Mouse (Mus musculus) embryonic facial prominence, embryonic 11.5 days (tissue): ENCODE measurements around the gene Krt88. TPM values are rescaled to one million over a fixed set of nuclear protein-coding genes. Genes with fewer than 3 reads are reported as not detected.

Experiments used
- ATAC-seq: fragments of 200-750 bp; cut with Nextera tagmentation; replicated peaks from 2 replicates; pipeline ENCODE4 v1.8.0; 2017; ENCODE audit warnings: low read depth; ENCODE audit not compliant: insufficient number of reproducible peaks, low FRiP score, low TSS enrichment
- DNase-seq: peaks from one replicate; pipeline ENCODE4 v3.0.0-alpha.2; 2015; ENCODE audit warnings: low spot score
- H3K27ac ChIP-seq: fragments of 300-500 bp; sonication (generic); replicated peaks from 2 replicates; pipeline ENCODE4 v1.5.1; 2014; ENCODE audit warnings: mild to moderate bottlenecking, low read depth, low read length, control low read depth
- H3K27me3 ChIP-seq: fragments of 300-500 bp; sonication (generic); 2 replicates; pipeline ENCODE4 v1.6.1; 2014; ENCODE audit warnings: mild to moderate bottlenecking, low read length, moderate library complexity, mixed read lengths; ENCODE audit not compliant: control insufficient read depth, insufficient read depth
- H3K36me3 ChIP-seq: fragments of 300-500 bp; sonication (generic); replicated peaks from 2 replicates; pipeline ENCODE4 v1.6.1; 2014; ENCODE audit warnings: low read depth, mild to moderate bottlenecking, low read length, moderate library complexity, mixed read lengths; ENCODE audit not compliant: control insufficient read depth, insufficient read depth
- H3K4me1 ChIP-seq: fragments of 300-500 bp; sonication (generic); 2 replicates; pipeline ENCODE4 v1.6.1; 2014; ENCODE audit warnings: low read length, mixed read lengths; ENCODE audit not compliant: control insufficient read depth, insufficient read depth
- H3K4me2 ChIP-seq: fragments of 300-500 bp; sonication (generic); 2 replicates; pipeline ENCODE4 v1.6.1; 2014; ENCODE audit warnings: low read depth, mild to moderate bottlenecking, control low read depth, low read length, moderate library complexity
- H3K4me3 ChIP-seq: fragments of 300-500 bp; sonication (generic); 2 replicates; pipeline ENCODE4 v1.5.1; 2014; ENCODE audit warnings: low read depth, low read length, control low read depth
- H3K9ac ChIP-seq: fragments of 300-500 bp; sonication (generic); replicated peaks from 2 replicates; pipeline ENCODE4 v1.6.1; 2014; ENCODE audit warnings: mild to moderate bottlenecking, control low read depth, low read length
- H3K9me3 ChIP-seq: fragments of 300-500 bp; sonication (generic); replicated peaks from 2 replicates; pipeline ENCODE4 v1.6.1; 2016; ENCODE audit warnings: mild to moderate bottlenecking, low read length, inconsistent platforms, mixed read lengths; ENCODE audit not compliant: control insufficient read depth
- WGBS: fragments of 180-500 bp; shearing (Covaris S2); extraction: QIAGEN DNeasy Blood & Tissue Kit; methylation state at CpG from one replicate; pipeline ENCODE4 v1.1.7; 2014; 5-methylcytosine and 5-hydroxymethylcytosine counted together
- polyA plus RNA-seq: library from polyadenylated mRNA; unstranded; fragments of >200 nt; fragmentation: Nextera tagmentation; extraction: Ambion mirVana; gene quantifications from 2 replicates; pipeline ENCODE4 v1.2.1, GENCODE M21; 2014

Krt88 gene
- polyA plus RNA-seq, 1 experiment from 2014 or later, result not detected

- Histone ChIP-seq H3K9ac (no peak overlapping the region), H3K9me3 (no peaks in the 10 kb centered on the region), H3K4me1 (no peaks in the 10 kb centered on the region; the same call in 1 of the 2 replicates), H3K27me3 (no peaks in the 10 kb centered on the region), H3K4me2 (no peak overlapping the region), H3K4me3 (no peak overlapping the region), H3K36me3 (no peaks in the 10 kb centered on the region), H3K27ac (no peak overlapping the region)
- DNase-seq, result no peak
- no peak for ATAC-seq
- 83% methylated on average over 8 of the region's 8 CpGs for WGBS
Measured at GRCm38 (mm10) chr15:101495266-101495665, 47.7 kb downstream of the Krt88 start.

GRCm38 (mm10) chr15:101497181-101497580 lies 49.6 kb downstream of the Krt88 start:
- Histone ChIP-seq H3K4me3 (no peak overlapping the region), H3K9ac (no peak overlapping the region), H3K36me3 (no peaks in the 10 kb centered on the region), H3K27ac (no peak overlapping the region), H3K4me2 (no peak overlapping the region), H3K4me1 (no peaks in the 10 kb centered on the region; the same call in 1 of the 2 replicates), H3K27me3 (no peaks in the 10 kb centered on the region), H3K9me3 (no peaks in the 10 kb centered on the region)
- 70% methylated on average over 2 of the region's 2 CpGs for WGBS
- DNase-seq (peak; percentile 39), ATAC-seq (no peak)

Other genes with a start within 250 kb of the Krt88 start
- gene Grasp, start 223.6 kb upstream of the Krt88 start, polyA plus RNA-seq, result 5.6 and 6.0 TPM in 2 replicates
- 2.2 and 3.0 TPM in 2 replicates for gene Nr4a1, start 193.5 kb upstream of the Krt88 start, polyA plus RNA-seq
- 63.8 and 65.8 TPM in 2 replicates for gene Atg101, start 163.5 kb upstream of the Krt88 start, polyA plus RNA-seq
- gene 6030408B16Rik, start 154.5 kb upstream of the Krt88 start, polyA plus RNA-seq, result 1.6 and 1.7 TPM in 2 replicates
- 0.31 TPM in 1 of 2 replicates, not detected in the other for gene Krt80, start 77.6 kb upstream of the Krt88 start, polyA plus RNA-seq
- 9.4 and 11.2 TPM in 2 replicates for gene Krt7, start 36.7 kb upstream of the Krt88 start, polyA plus RNA-seq
- gene Krt87, start 8.9 kb upstream of the Krt88 start, polyA plus RNA-seq, result 0.27 TPM in 1 of 2 replicates, not detected in the other
- not detected in 2 replicates for gene Krt81, start 16.0 kb downstream of the Krt88 start, polyA plus RNA-seq
- gene Krt86, start 25.7 kb downstream of the Krt88 start, polyA plus RNA-seq, result not detected in 2 replicates
- not detected in 2 replicates for gene Krt83, start 43.8 kb downstream of the Krt88 start, polyA plus RNA-seq
- gene Gm49425, start 69.5 kb downstream of the Krt88 start, polyA plus RNA-seq, result not detected in 2 replicates
- not detected in 2 replicates for gene Krt84, start 85.1 kb downstream of the Krt88 start, polyA plus RNA-seq
- not detected in 2 replicates for gene Krt82, start 102.9 kb downstream of the Krt88 start, polyA plus RNA-seq
- 0.36 and 0.89 TPM in 2 replicates for gene Krt90, start 115.2 kb downstream of the Krt88 start, polyA plus RNA-seq
- 0.06 and 0.17 TPM in 2 replicates for gene Krt75, start 126.2 kb downstream of the Krt88 start, polyA plus RNA-seq
- gene Gm5414, start 180.4 kb downstream of the Krt88 start, polyA plus RNA-seq, result not detected in 2 replicates
- gene Gm5478, start 199.6 kb downstream of the Krt88 start, polyA plus RNA-seq, result not detected in 2 replicates
- not detected in 2 replicates for gene Krt6b, start 232.5 kb downstream of the Krt88 start, polyA plus RNA-seq
- gene Krt6a, start 246.6 kb downstream of the Krt88 start, polyA plus RNA-seq, result 0.18 and 0.31 TPM in 2 replicates